In the genomic region with DNA sequence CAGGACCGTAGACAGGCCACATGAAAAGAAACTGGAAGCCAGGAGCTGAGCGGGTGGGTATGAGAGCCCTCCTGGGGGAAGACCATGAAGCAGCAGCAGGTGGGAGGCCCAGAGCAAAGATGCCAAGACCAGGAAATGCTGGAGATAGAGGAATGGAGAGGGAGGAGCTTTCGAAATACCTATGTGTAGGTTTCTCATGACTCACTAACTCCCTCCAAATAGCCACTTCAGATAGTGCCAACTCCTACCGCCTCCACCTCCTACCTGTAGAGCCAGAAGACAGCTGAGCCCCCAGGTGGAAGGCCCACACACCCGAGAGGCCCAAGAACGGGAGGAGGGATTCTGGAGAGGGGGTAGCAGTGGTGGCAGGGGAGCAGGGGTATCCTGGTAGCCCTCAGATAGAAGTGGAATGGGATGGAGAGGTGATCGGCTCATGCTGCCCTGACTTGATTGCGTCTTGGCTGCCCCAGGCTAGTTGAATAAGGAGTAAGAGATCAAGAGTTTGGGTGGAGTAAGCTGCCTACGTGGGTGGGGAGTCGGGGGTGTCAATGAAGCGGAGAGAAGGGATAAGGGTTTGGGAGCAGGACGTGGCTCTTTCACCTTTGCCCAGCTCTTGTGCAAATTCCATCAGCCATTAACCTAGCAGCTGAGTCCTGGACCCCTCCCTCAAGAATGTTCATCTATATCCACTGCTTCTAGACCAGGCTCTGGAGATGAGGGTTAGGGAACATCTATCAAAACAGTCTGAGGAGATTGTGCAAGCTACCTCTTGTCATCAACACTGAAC, we compare ENCODE assay signal across 22 mouse cellular contexts. TPM values are rescaled to one million over a fixed set of nuclear protein-coding genes. Genes with fewer than 3 reads are reported as not detected.
DNase-seq lines count a peak whose midpoint lies in the region; ATAC-seq and TF ChIP-seq lines count a peak whose summit lies in the region.
"Had no signal": no experiment of that assay in that cellular context is flagged by ENCODE, and none has a peak within 500 bp of the region (broad histone marks: within the 10 kb centered on the region; RNA-seq: fewer than 3 reads in every experiment).

A gene (minus strand): TSS at position 470 of the 787 bp plus-strand sequence.

- DNase-seq in liver, adult 2 months (ENCODE audit: extremely low read depth, low read depth, low spot score) = peak; percentile 28
- DNase-seq in liver, embryonic 11.5 days (ENCODE audit: low spot score) = no peak
- DNase-seq in kidney, adult 2 months = peak; percentile 80
- peak; percentile 74 for DNase-seq in kidney, postnatal 14 days
- no peak for DNase-seq in stomach, postnatal 0 days (ENCODE audit: low spot score)
- DNase-seq in gastrocnemius, postnatal 10 days = no peak
- DNase-seq: adrenal gland, adult 2 months; cerebellum, adult 2 months; heart, adult 11 months; heart, postnatal 10 days; midbrain, embryonic 14.5 days; right cerebral cortex, adult 18-20 months; thymus, postnatal 4 days had no signal

- no peak within 1 kb of the TSS for H3K4me2 ChIP-seq in liver, embryonic 11.5 days
- no peak within 1 kb of the TSS for H3K4me2 ChIP-seq in stomach, postnatal 0 days (replicated peaks; ENCODE audit: low read depth)
- H3K4me2 ChIP-seq: embryonic facial prominence, embryonic 15.5 days; forebrain, embryonic 13.5 days; hindbrain, embryonic 15.5 days had no signal

- no peak for TF ChIP-seq CTCF in liver, adult 2 months (IDR thresholded peaks at IDR 0.05; ENCODE audit: low read depth, low read length)
- TF ChIP-seq CTCF in kidney, adult 2 months (conservative IDR thresholded peaks at IDR 0.05; ENCODE audit: insufficient read depth, insufficient read length, low read depth, low read length) = no peak
- TF ChIP-seq CTCF in stomach, postnatal 0 days (IDR thresholded peaks at IDR 0.05; ENCODE audit: low read depth) = no peak

- no peak within 1 kb of the TSS for H3K27ac ChIP-seq in liver, adult 2 months (replicated peaks; ENCODE audit: insufficient read depth, low read depth, low read length)
- no peak within 1 kb of the TSS for H3K27ac ChIP-seq in liver, embryonic 11.5 days (ENCODE audit: low read depth, low read length)
- H3K27ac ChIP-seq in kidney, adult 2 months (ENCODE audit: insufficient read depth, low read depth, low read length) = no peak within 1 kb of the TSS
- no peak within 1 kb of the TSS for H3K27ac ChIP-seq in stomach, postnatal 0 days (replicated peaks)
- H3K27ac ChIP-seq: embryonic facial prominence, embryonic 15.5 days; forebrain, embryonic 13.5 days; hindbrain, embryonic 15.5 days; layer of hippocampus, adult 2 months; macrophage had no signal

- H3K79me2 ChIP-seq in liver, adult 2 months (ENCODE audit: control insufficient read depth, insufficient read depth, low read length) = no peaks in the 10 kb centered on the region

- H3K4me3 ChIP-seq in liver, adult 2 months (ENCODE audit: insufficient read depth, low read depth, low read length) = no peak within 1 kb of the TSS
- H3K4me3 ChIP-seq in liver, embryonic 11.5 days (ENCODE audit: low read depth, low read length) = no peak within 1 kb of the TSS
- no peak within 1 kb of the TSS for H3K4me3 ChIP-seq in kidney, adult 2 months (ENCODE audit: insufficient read depth, low read depth, low read length)
- no peak within 1 kb of the TSS for H3K4me3 ChIP-seq in stomach, postnatal 0 days (ENCODE audit: low read depth, low read length)
- H3K4me3 ChIP-seq: embryonic facial prominence, embryonic 15.5 days; forebrain, embryonic 13.5 days; hindbrain, embryonic 15.5 days; layer of hippocampus, adult 2 months had no signal

- H3K36me3 ChIP-seq in liver, adult 2 months (ENCODE audit: control insufficient read depth, insufficient read depth, low read length) = peaks cover 16% of the 10 kb centered on the region
- H3K36me3 ChIP-seq in liver, embryonic 11.5 days (ENCODE audit: control insufficient read depth, insufficient read depth, low read length) = peaks cover 13% of the 10 kb centered on the region
- peaks cover 6% of the 10 kb centered on the region for H3K36me3 ChIP-seq in kidney, adult 2 months (ENCODE audit: control insufficient read depth, insufficient read depth, low read length)
- H3K36me3 ChIP-seq in stomach, postnatal 0 days (ENCODE audit: control insufficient read depth, insufficient read depth, low read length) = peaks cover 20% of the 10 kb centered on the region

- no peak for TF ChIP-seq EP300 in stomach, postnatal 0 days (optimal IDR thresholded peaks at IDR 0.05)

- no peaks in the 10 kb centered on the region for H3K27me3 ChIP-seq in liver, adult 2 months (ENCODE audit: control insufficient read depth, insufficient read depth, low read length)
- H3K27me3 ChIP-seq in liver, embryonic 11.5 days (replicated peaks; ENCODE audit: control insufficient read depth, insufficient read depth, low read length) = no peaks in the 10 kb centered on the region; the same call in 1 of the 2 replicates
- no peaks in the 10 kb centered on the region for H3K27me3 ChIP-seq in kidney, adult 2 months (replicated peaks; ENCODE audit: control insufficient read depth, insufficient read depth, low read length)
- H3K27me3 ChIP-seq in stomach, postnatal 0 days (ENCODE audit: control insufficient read depth, insufficient read depth, low read length) = no peaks in the 10 kb centered on the region
- H3K27me3 ChIP-seq: embryonic facial prominence, embryonic 15.5 days; hindbrain, embryonic 15.5 days had no signal

- H3K9ac ChIP-seq in liver, adult 2 months (ENCODE audit: low read depth, low read length) = no peak within 1 kb of the TSS
- no peak within 1 kb of the TSS for H3K9ac ChIP-seq in liver, embryonic 11.5 days (ENCODE audit: low read depth, low read length)
- H3K9ac ChIP-seq in stomach, postnatal 0 days (ENCODE audit: low read length) = no peak within 1 kb of the TSS
- H3K9ac ChIP-seq: embryonic facial prominence, embryonic 15.5 days; forebrain, embryonic 13.5 days; hindbrain, embryonic 15.5 days had no signal

- no peaks in the 10 kb centered on the region for H3K9me3 ChIP-seq in liver, embryonic 11.5 days (ENCODE audit: control insufficient read depth, low read length)
- no peaks in the 10 kb centered on the region for H3K9me3 ChIP-seq in stomach, postnatal 0 days (ENCODE audit: control insufficient read depth, low read length)
- H3K9me3 ChIP-seq: embryonic facial prominence, embryonic 15.5 days; forebrain, embryonic 13.5 days; G1E; hindbrain, embryonic 15.5 days had no signal

- no peaks in the 10 kb centered on the region; the same call in 1 of the 2 replicates for H3K4me1 ChIP-seq in liver, adult 2 months (ENCODE audit: control insufficient read depth, insufficient read depth, low read length)
- peaks cover 32% of the 10 kb centered on the region for H3K4me1 ChIP-seq in liver, embryonic 11.5 days (replicated peaks; ENCODE audit: control insufficient read depth, insufficient read depth, low read length)
- H3K4me1 ChIP-seq in kidney, adult 2 months (ENCODE audit: control insufficient read depth, insufficient read depth, low read length) = peaks cover 11% of the 10 kb centered on the region
- H3K4me1 ChIP-seq in stomach, postnatal 0 days (replicated peaks; ENCODE audit: control insufficient read depth, insufficient read depth) = no peaks in the 10 kb centered on the region
- H3K4me1 ChIP-seq: forebrain, embryonic 13.5 days; hindbrain, embryonic 15.5 days had no signal

- 44% methylated on average over 12 of the region's 12 CpGs for WGBS in liver, adult 2 months
- whole genome bisulfite sequencing in liver, embryonic 11.5 days = 63% methylated on average over 12 of the region's 12 CpGs
- 39% methylated on average over 12 of the region's 12 CpGs for WGBS in kidney, adult 2 months
- 42% methylated on average over 12 of the region's 12 CpGs for WGBS in stomach, postnatal 0 days

- no peak for TF ChIP-seq POLR2A in liver, adult 2 months (IDR thresholded peaks at IDR 0.05; ENCODE audit: extremely low read depth, insufficient read depth, low read length)
- TF ChIP-seq POLR2A in kidney, adult 2 months (IDR thresholded peaks at IDR 0.05; ENCODE audit: low read depth, low read length) = no peak

- no peak for ATAC-seq in liver, embryonic 11.5 days (replicated peaks; ENCODE audit: low FRiP score)
- ATAC-seq in stomach, postnatal 0 days (ENCODE audit: low FRiP score, low TSS enrichment) = 0 out of 2 replicates have a peak, but pooled peaks have one; percentile 3
- no peak for ATAC-seq in CD4-positive, CD25-positive, alpha-beta regulatory T cell, adult 4 months
- ATAC-seq: forebrain, embryonic 13.5 days had no signal

RNA-seq across cellular contexts. Expression of the gene that starts here (rescaled TPM):
- total RNA-seq in liver, adult 2 months (2014; rRNA removed) = 0.20 TPM in 1 of 2 replicates, not detected in the other
- 0.10 and 0.15 TPM in 2 replicates for polyA plus RNA-seq in liver, adult 2 months (2012; rRNA removed)
- polyA plus RNA-seq in liver, embryonic 11.5 days (2014; fragmentation: Nextera tagmentation; extraction: Ambion mirVana) = 0.23 and 0.42 TPM in 2 replicates
- polyA plus RNA-seq in kidney, adult 2 months (2012; rRNA removed) = 12.8 and 25.2 TPM in 2 replicates
- 2.2 TPM in 2 replicates for polyA plus RNA-seq in stomach, postnatal 0 days (2015; fragmentation: Nextera tagmentation; extraction: Ambion mirVana)
- under 1 TPM in 1 of 2 experiments, not detected in 1; 0.20 TPM for polyA plus RNA-seq in CD4-positive, CD25-positive, alpha-beta regulatory T cell, adult 4 months (2017; shearing (Covaris generic))
- not detected for total RNA-seq in gastrocnemius, postnatal 10 days (2021)
- polyA plus RNA-seq: brain, embryonic 14.5 days; cerebellum, adult 2 months; G1E; hindbrain, embryonic 15.5 days; macrophage; midbrain, embryonic 14.5 days; testis, adult 2 months had no signal

Comparison
In these comparisons a context has a peak if more than half of its experiments do, and no peak if none do; other contexts are left out.
1. Peak in DNase-seq in liver, adult 2 months; RNA of the gene not detected or under 1 TPM.
2. DNase-seq: peak in kidney, adult 2 months (single experiment) and kidney, postnatal 14 days (single experiment); none in liver, embryonic 11.5 days (single experiment), stomach, postnatal 0 days (single experiment) and gastrocnemius, postnatal 10 days (single experiment).